Mouse (Mus musculus): ENCODE measurements around the gene Oip5. TPM values are rescaled to one million over a fixed set of nuclear protein-coding genes. Genes with fewer than 3 reads are reported as not detected.

The Oip5 gene
- 2.5 and 4.7 TPM in 2 replicates for polyA plus RNA-seq (2012; rRNA removed; ENCODE audit: low replicate concordance)

GRCm38 (mm10) chr2:119618199-119618982, at the start of gene Oip5, which contains the start of gene Nusap1:
Gene Oip5, minus strand, starts transcription at chr2:119618469.
Gene Nusap1, plus strand, starts transcription at chr2:119618298.

GRCm38 (mm10) chr2:119662220-119663182, 44.2 kb upstream of the Oip5 start, which contains the start of gene Ndufaf1:
Gene Ndufaf1, minus strand, starts transcription at chr2:119662827.

Other genes with a start within 250 kb of the Oip5 start
- gene Ino80, start 140.8 kb downstream of the Oip5 start, polyA plus RNA-seq (2012; rRNA removed; ENCODE audit: low replicate concordance), result 4.2 TPM in 2 replicates
- gene Exd1, start 70.8 kb downstream of the Oip5 start, polyA plus RNA-seq (2012; rRNA removed; ENCODE audit: low replicate concordance), result 0.06 and 0.08 TPM in 2 replicates
- gene Chp1, start 70.8 kb downstream of the Oip5 start, polyA plus RNA-seq (2012; rRNA removed; ENCODE audit: low replicate concordance), result 62.6 and 71.4 TPM in 2 replicates
- 0.18 and 0.42 TPM in 2 replicates for gene Nusap1, start 171 bp downstream of the Oip5 start, polyA plus RNA-seq (2012; rRNA removed; ENCODE audit: low replicate concordance)
- 0.53 and 0.55 TPM in 2 replicates for gene Ndufaf1, start 44.4 kb upstream of the Oip5 start, polyA plus RNA-seq (2012; rRNA removed; ENCODE audit: low replicate concordance)
- 3.2 and 4.4 TPM in 2 replicates for gene Rtf1, start 56.6 kb upstream of the Oip5 start, polyA plus RNA-seq (2012; rRNA removed; ENCODE audit: low replicate concordance)
- 30.3 and 44.9 TPM in 2 replicates for gene Itpka, start 123.9 kb upstream of the Oip5 start, polyA plus RNA-seq (2012; rRNA removed; ENCODE audit: low replicate concordance)
- 2.7 and 3.3 TPM in 2 replicates for gene Ltk, start 142.0 kb upstream of the Oip5 start, polyA plus RNA-seq (2012; rRNA removed; ENCODE audit: low replicate concordance)
- gene Rpap1, start 169.1 kb upstream of the Oip5 start, polyA plus RNA-seq (2012; rRNA removed; ENCODE audit: low replicate concordance), result 21.3 and 23.1 TPM in 2 replicates
- gene Tyro3, start 179.3 kb upstream of the Oip5 start, polyA plus RNA-seq (2012; rRNA removed; ENCODE audit: low replicate concordance), result 4.1 and 14.1 TPM in 2 replicates

Measured in duodenum, adult 2 months (tissue).